Mouse (Mus musculus): ENCODE measurements around the gene Nsmf. TPM values are rescaled to one million over a fixed set of nuclear protein-coding genes. Genes with fewer than 3 reads are reported as not detected.

Nsmf gene
- total RNA-seq, 4 experiments from 2014 or later, result 41.6 to 84.4 (median 63.1) TPM

- no peak for DNase-seq
These were observed 33.7 kb downstream of the Nsmf start for GRCm38 (mm10) chr2:25087842-25088241.

DNA sequence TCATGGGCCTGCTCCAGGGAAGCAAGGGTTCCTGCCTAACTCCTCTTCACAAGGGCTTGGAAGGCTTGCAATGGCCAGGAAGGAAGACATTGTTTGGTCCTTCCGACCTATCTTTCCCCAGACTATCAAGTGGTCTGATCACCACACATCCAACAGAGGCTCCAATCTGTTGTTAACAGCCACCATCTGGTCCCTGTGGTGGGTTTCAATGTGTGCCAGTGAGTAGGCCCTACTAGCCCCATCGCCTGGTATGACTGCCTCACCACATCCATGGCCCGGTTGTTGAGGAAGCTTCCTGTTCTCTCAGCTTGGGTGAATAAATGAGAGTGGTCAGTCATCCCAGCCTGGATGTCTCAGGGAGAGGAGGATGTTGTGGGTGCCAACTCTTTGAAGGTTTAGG lies 34.5 kb downstream of the Nsmf start:
- no peak for DNase-seq

- no peak for DNase-seq
These were observed 40.6 kb downstream of the Nsmf start for GRCm38 (mm10) chr2:25094785-25095108.

GRCm38 (mm10) chr2:25095109-25095850 lies 41.1 kb downstream of the Nsmf start, which contains the start of gene Noxa1:
TSS of gene Noxa1 (minus strand) at chr2:25095149.
- DNase-seq, result no peak

DNA sequence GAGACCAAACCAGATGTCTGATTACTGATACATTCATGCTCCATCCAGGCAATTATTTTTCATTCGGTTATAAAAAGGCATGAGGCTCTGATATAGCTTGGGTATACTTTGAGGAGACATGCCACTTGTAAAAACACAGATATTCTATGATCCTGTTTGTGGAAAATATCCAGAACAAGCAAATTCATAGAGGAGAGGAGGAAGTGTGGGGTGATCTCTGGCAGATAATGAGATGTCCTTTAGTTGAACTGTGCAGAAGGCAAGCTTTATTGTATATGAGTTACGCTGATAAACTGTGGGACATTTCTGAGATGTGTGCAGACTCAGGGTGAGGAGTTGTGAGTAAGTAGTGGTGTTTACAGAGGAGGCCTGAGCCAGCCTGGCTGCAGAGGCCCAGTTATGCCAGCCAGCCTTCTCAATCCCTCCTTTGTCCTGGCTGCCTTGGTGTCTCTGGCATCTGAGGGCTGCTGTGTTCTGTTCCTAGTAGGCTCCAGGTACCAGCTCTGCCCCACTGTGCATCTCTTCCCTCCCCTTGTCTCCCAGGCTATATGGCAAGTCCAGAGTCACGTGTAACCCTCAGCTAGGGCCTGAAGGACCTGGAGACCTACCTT lies 44.0 kb downstream of the Nsmf start:
- no peak for DNase-seq

DNA sequence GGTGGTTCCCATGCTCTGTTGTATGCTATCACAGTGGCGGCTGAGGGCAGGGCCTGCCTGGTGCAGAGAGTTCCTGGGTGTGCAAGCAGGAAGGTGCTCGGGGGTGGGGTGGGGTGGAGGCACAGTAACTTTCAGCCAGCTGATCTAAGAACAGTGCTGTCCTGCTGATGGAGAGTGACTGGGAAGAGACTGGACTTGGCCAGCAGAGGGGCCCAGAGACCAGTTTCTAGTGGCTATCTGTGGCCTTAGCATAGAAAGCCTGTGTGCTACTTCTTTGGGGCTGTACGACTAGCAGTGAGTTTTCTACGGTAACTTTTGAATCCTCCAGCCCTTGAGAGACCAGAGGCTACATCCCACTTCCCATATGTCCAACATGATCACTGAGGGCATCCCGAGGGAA lies 44.8 kb downstream of the Nsmf start:
- DNase-seq, result peak; percentile 12

GRCm38 (mm10) chr2:25099703-25100102 lies 45.5 kb downstream of the Nsmf start:
- no peak for DNase-seq

- DNase-seq, result no peak
These were observed 50.0 kb downstream of the Nsmf start for GRCm38 (mm10) chr2:25104122-25104521.

DNA sequence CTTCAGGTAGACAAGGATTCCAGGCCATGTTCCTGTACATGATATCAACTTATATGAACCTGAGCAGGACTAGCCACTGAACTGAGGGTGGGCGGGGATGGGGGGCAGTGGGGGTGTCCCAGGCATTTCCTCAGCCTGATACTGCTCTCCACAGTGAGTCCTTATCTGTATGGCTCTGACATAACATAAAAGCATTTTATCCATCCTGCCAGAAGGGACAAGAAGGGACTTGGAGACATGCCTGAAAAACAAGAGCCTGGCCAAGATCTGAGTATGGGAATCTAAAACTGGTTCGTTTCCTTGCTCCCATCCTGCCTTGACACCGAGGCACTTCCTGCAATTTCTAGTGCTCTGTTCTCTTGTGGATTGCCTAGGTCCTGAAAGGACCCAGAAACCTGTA lies 51.9 kb downstream of the Nsmf start:
- no peak for DNase-seq

DNA sequence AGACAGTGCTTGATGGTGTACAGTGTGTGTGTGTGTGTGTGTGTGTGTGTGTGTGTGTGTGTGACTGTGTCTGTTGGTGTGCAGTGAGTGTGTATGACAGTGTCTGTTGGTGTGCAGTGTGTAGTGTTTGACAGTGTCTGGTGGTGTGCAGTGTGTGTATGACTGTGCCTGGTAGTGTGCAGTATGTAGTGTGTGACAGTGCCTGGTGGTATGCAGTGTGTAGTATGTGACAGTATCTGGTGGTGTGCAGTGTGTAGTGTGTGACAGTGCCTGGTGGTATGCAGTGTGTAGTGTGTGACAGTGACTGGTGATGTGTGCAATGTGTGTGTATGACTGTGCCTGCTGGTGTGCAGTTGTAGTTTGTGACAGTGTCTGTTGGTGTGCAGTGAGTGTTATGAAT lies 55.3 kb downstream of the Nsmf start:
- DNase-seq, result no peak

GRCm38 (mm10) chr2:25110505-25111183 lies 56.5 kb downstream of the Nsmf start:
- peak; percentile 58 for DNase-seq

DNA sequence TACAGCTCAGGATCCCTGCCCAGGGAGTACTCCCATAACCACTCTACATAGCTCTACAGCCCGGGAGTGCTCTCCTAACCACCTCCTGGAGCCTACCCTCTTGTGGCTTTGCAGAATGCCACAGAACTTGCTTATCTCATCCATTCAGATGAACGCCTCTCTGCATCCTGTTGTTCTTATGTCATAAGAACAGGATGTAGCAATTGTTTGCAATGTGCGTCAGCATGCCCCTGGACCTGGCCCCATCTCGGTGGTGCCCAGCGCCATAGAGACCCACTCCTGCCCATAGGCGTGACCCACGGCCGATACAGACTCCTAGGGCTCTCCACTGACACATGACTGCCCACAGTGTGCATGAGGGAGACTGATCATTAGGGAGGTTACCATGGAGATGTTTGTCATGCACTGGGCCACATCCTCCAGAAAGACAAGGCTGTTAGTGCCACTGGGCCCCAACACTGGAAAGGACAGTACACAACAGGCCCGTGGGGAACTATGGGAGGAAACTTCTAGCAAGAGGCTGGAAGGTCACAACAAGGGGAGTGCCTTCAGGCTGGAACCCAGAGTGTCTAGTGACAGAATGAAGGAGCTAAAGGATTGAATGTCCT lies 57.1 kb downstream of the Nsmf start:
- DNase-seq, result no peak

Small RNA genes within 50 kb of the gene (microRNA-seq; reads per million reads assigned to microRNA genes)
- 0 reads per million in 2 experiments for gene Gm24328
- 0 to 0.17 reads per million in 2 experiments for gene Mir7664

Other genes with a start within 250 kb of the Nsmf start
- gene Ehmt1, start 134.7 kb upstream of the Nsmf start, total RNA-seq (2022), result 10 to 100 TPM; 47.4 to 78.5 (median 61.6) TPM
- gene Arrdc1, start 119.1 kb upstream of the Nsmf start, total RNA-seq (2022), result 10 to 100 TPM; 11.0 to 23.7 (median 18.1) TPM
- gene Zmynd19, start 104.6 kb upstream of the Nsmf start, total RNA-seq (2022), result 10 to 100 TPM; 20.5 to 30.3 (median 24.1) TPM
- 10 to 100 TPM; 11.5 to 24.2 (median 20.2) TPM for gene Dph7, start 92.0 kb upstream of the Nsmf start, total RNA-seq (2022)
- gene Mrpl41, start 79.3 kb upstream of the Nsmf start, total RNA-seq (2022), result 100 to 1,000 TPM in 1 of 4 experiments, 10 to 100 TPM in 3; 85.6 to 109 (median 86.5) TPM
- 10 to 100 TPM; 67.2 to 94.5 (median 71.2) TPM for gene Pnpla7, start 78.3 kb upstream of the Nsmf start, total RNA-seq (2022)
- under 1 TPM in 1 of 4 experiments, not detected in 3; 0.27 TPM for gene Entpd8, start 25.9 kb downstream of the Nsmf start, total RNA-seq (2022)
- gene Noxa1, start 40.8 kb downstream of the Nsmf start, total RNA-seq (2022), result not detected
- gene Nrarp, start 126.4 kb downstream of the Nsmf start, total RNA-seq (2022), result 1 to 10 TPM; 2.4 to 3.5 (median 2.7) TPM
- gene Tor4a, start 142.5 kb downstream of the Nsmf start, total RNA-seq (2022), result 10 to 100 TPM; 27.4 to 35.0 (median 31.7) TPM
- 10 to 100 TPM; 59.6 to 74.9 (median 68.6) TPM for gene Nelfb, start 157.1 kb downstream of the Nsmf start, total RNA-seq (2022)
- gene Stpg3, start 160.3 kb downstream of the Nsmf start, total RNA-seq (2022), result not detected
- gene Fam166a, start 164.4 kb downstream of the Nsmf start, total RNA-seq (2022), result under 1 TPM in 1 of 4 experiments, not detected in 3; 0.27 TPM
- 100 to 1,000 TPM; 150 to 307 (median 222) TPM for gene Tubb4b, start 170.3 kb downstream of the Nsmf start, total RNA-seq (2022)
- gene Slc34a3, start 180.0 kb downstream of the Nsmf start, total RNA-seq (2022), result not detected
- gene Rnf224, start 182.4 kb downstream of the Nsmf start, total RNA-seq (2022), result not detected
- gene Rnf208, start 187.9 kb downstream of the Nsmf start, total RNA-seq (2022), result 10 to 100 TPM; 10.3 to 18.0 (median 12.3) TPM
- not detected for gene Cysrt1, start 188.1 kb downstream of the Nsmf start, total RNA-seq (2022)
- 1 to 10 TPM; 2.2 to 8.9 (median 6.1) TPM for gene AL732309.1, start 192.5 kb downstream of the Nsmf start, total RNA-seq (2022)
- 10 to 100 TPM; 28.4 to 43.0 (median 31.5) TPM for gene Tmem203, start 201.1 kb downstream of the Nsmf start, total RNA-seq (2022)
- 10 to 100 TPM; 10.3 to 14.5 (median 11.1) TPM for gene Tprn, start 208.3 kb downstream of the Nsmf start, total RNA-seq (2022)
- 10 to 100 TPM; 44.4 to 48.7 (median 47.0) TPM for gene Ssna1, start 218.1 kb downstream of the Nsmf start, total RNA-seq (2022)
- 100 to 1,000 TPM in 3 of 4 experiments, 10 to 100 TPM in 1; 94.6 to 118 (median 102) TPM for gene Anapc2, start 218.1 kb downstream of the Nsmf start, total RNA-seq (2022)
- gene Tmem210, start 233.8 kb downstream of the Nsmf start, total RNA-seq (2022), result not detected
- gene Lrrc26, start 235.6 kb downstream of the Nsmf start, total RNA-seq (2022), result not detected

All from adrenal gland, adult 8-10 months (tissue).